Mouse (Mus musculus) CH12.LX (cell line): ENCODE results near the gene Thrb.

ENCODE experiments used
- CHD1 ChIP-seq: IDR thresholded peaks from 2 replicates; pipeline ENCODE4 v1.6.1; 2012; ENCODE audit warnings: low read depth, low read length, improper control_type of control experiment, inconsistent platforms
- CTCF ChIP-seq, 2 experiments: IDR thresholded peaks in 1 of 2; conservative IDR thresholded peaks in 1 of 2; 2 replicates each; pipeline ENCODE4 v1.5.1; 2011 to 2012; ENCODE audit warnings: low read depth in 2 of 2, low read length in 2 of 2, improper control_type of control experiment in 1 of 2, inconsistent platforms in 1 of 2, mild to moderate bottlenecking in 1 of 2, moderate library complexity in 1 of 2
- ELF1 ChIP-seq: IDR thresholded peaks from 2 replicates; pipeline ENCODE4 v1.6.1; 2014; ENCODE audit warnings: low read depth, mild to moderate bottlenecking, inconsistent platforms, low read length, improper control_type of control experiment
- EP300 ChIP-seq: IDR thresholded peaks from 2 replicates; pipeline ENCODE4 v1.6.1; 2011; ENCODE audit warnings: low read length, improper control_type of control experiment
- HCFC1 ChIP-seq: IDR thresholded peaks from 2 replicates; pipeline ENCODE4 v1.6.1; 2012; ENCODE audit warnings: low read depth, mild to moderate bottlenecking, inconsistent platforms, low read length, improper control_type of control experiment
- POLR2A ChIP-seq: IDR thresholded peaks from 2 replicates; pipeline ENCODE4 v1.6.1; 2011; ENCODE audit warnings: low read depth, mild to moderate bottlenecking, improper control_type of control experiment, low read length
- RAD21 ChIP-seq: IDR thresholded peaks from 2 replicates; pipeline ENCODE4 v1.6.1; 2011; ENCODE audit warnings: low read depth, mild to moderate bottlenecking, low read length, improper control_type of control experiment, moderate library complexity
- TBP ChIP-seq: conservative IDR thresholded peaks from 2 replicates; pipeline ENCODE4 v1.6.1; 2011; ENCODE audit warnings: low read depth, low read length, improper control_type of control experiment

- TF ChIP-seq CTCF (conservative IDR thresholded peaks at IDR 0.05 in 1 of 2, IDR thresholded peaks at IDR 0.05 in 1 of 2; ENCODE audit: low read depth in 2 of 2, low read length in 2 of 2) (no peak), EP300 (no peak), ELF1 (no peak), CHD1 (no peak), POLR2A (no peak), HCFC1 (no peak), TBP (no peak), RAD21 (no peak)
Measured at GRCm38 (mm10) chr14:17922807-17923704, 263.0 kb downstream of the Thrb start.
